Mouse (Mus musculus) bone marrow, adult 2 months (tissue): ENCODE results near the gene Tas1r1. TPM values are rescaled to one million over a fixed set of nuclear protein-coding genes. Genes with fewer than 3 reads are reported as not detected.

Experiments used
- H3K27ac ChIP-seq: fragments of 200-500 bp; 2 replicates; pipeline ENCODE4 v1.5.1; 2012; ENCODE audit warnings: low read depth, mild to moderate bottlenecking, control low read depth, inconsistent platforms, low read length; ENCODE audit not compliant: control insufficient read depth, poor library complexity, insufficient read depth
- H3K4me1 ChIP-seq: fragments of 200-500 bp; 2 replicates; pipeline ENCODE4 v1.6.1; 2011; ENCODE audit warnings: low read length; ENCODE audit not compliant: control insufficient read depth, insufficient read depth
- H3K4me3 ChIP-seq: fragments of 200-500 bp; replicated peaks from 2 replicates; pipeline ENCODE3; 2011; ENCODE audit warnings: mild to moderate bottlenecking, low read depth, low read length, control low read depth; ENCODE audit not compliant: control insufficient read depth
- CTCF ChIP-seq: fragments of 200-500 bp; IDR thresholded peaks from 2 replicates; pipeline ENCODE4 v1.5.1; 2011; ENCODE audit warnings: low read length, control low read depth; ENCODE audit not compliant: control insufficient read depth, insufficient read depth
- POLR2A ChIP-seq: fragments of 200-500 bp; IDR thresholded peaks from 2 replicates; pipeline ENCODE4 v1.6.1; 2011; ENCODE audit warnings: low read depth, mild to moderate bottlenecking, control low read depth, low read length, borderline replicate concordance; ENCODE audit not compliant: control insufficient read depth
- WGBS: fragments of 180-500 bp; shearing (Covaris S2); methylation state at CpG from one replicate; pipeline ENCODE4 v1.1.7; 2018; 5-methylcytosine and 5-hydroxymethylcytosine counted together
- polyA plus RNA-seq: library from polyadenylated mRNA; stranded (reverse); fragments of >200 nt; gene quantifications from 2 replicates; pipeline ENCODE4 v1.2.4, GENCODE M21; 2011; ENCODE audit warnings: low replicate concordance; ENCODE audit not compliant: missing spikeins, insufficient read depth, insufficient read length

Tas1r1 gene
- polyA plus RNA-seq, 1 experiment = 1.0 TPM

GRCm38 (mm10) chr4:152024525-152024924 is 13.8 kb downstream of the Tas1r1 start:
- Histone ChIP-seq H3K4me1 (peaks cover 2% of the 10 kb centered on the region), H3K27ac (no peak overlapping the region), H3K4me3 (no peak overlapping the region)
- TF ChIP-seq CTCF (no peak), POLR2A (no peak)
- WGBS = 86% methylated on average over 11 of the region's 11 CpGs

DNA sequence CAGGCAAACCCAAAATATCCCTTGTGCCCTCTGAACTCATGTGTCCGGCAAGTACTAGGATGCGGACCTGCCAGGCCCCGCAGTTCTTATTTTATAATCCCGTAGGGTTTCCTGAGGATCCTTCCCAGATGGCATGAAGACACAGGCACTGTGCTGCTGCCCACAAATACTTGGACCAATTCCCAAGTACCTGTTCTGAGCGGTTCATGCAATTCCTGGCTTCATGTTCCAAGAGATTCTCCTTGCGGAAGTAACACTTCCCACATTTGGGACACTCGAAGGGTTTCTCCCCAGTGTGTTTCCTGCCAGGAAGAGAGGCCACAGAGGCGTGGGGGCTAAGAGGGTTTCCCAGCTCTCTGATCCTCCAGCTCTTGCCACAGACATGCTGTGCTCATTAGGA is 15.9 kb downstream of the Tas1r1 start:
- Histone ChIP-seq H3K4me1 (peaks cover 2% of the 10 kb centered on the region), H3K27ac (no peak overlapping the region), H3K4me3 (no peak overlapping the region)
- no peak for TF ChIP-seq POLR2A
- TF ChIP-seq CTCF = no peak
- WGBS = 85% methylated on average over 8 of the region's 8 CpGs

GRCm38 (mm10) chr4:152021568-152022097 is 16.7 kb downstream of the Tas1r1 start:
- TF ChIP-seq POLR2A (no peak), CTCF (0 out of 2 replicates have a peak, but pooled peaks have one; percentile 1)
- no peak overlapping the region for H3K4me3 ChIP-seq
- H3K4me1 ChIP-seq = peaks cover 2% of the 10 kb centered on the region
- WGBS = 84% methylated on average over 12 of the region's 12 CpGs
- no peak overlapping the region for H3K27ac ChIP-seq

DNA sequence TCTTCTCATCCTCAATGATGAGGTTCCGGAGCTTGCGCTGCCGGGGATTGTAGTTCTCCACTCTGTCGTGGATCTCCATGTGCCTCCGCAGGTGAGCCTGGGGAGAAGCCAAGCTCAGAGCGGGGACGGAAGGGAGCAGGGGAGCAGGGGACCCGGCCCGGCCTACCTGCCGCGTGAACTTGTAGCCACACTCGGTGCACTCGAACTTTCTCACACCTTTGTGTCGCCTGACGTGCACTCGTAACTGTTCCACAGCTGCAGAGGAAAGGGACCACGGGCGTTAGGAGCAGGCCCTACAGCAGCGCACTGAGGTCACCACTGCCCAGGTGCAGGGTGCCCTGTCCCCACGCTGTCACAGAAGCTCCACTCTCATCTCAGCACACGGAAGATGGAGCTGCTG is 18.3 kb downstream of the Tas1r1 start:
- no peak overlapping the region for H3K4me3 ChIP-seq
- H3K4me1 ChIP-seq = no peaks in the 10 kb centered on the region
- 91% methylated on average over 21 of the region's 21 CpGs for WGBS
- TF ChIP-seq POLR2A = no peak
- TF ChIP-seq CTCF = no peak
- H3K27ac ChIP-seq = no peak overlapping the region

GRCm38 (mm10) chr4:152019073-152019472 is 19.3 kb downstream of the Tas1r1 start:
- WGBS = 86% methylated on average over 6 of the region's 6 CpGs

GRCm38 (mm10) chr4:152013036-152013813 is 25.1 kb downstream of the Tas1r1 start:
- WGBS = 70% methylated on average over 12 of the region's 12 CpGs
- no peak overlapping the region for H3K27ac ChIP-seq

More at GRCm38 (mm10) chr4:152019073-152019472, 19.3 kb downstream of the Tas1r1 start:
- Histone ChIP-seq H3K27ac (no peak overlapping the region), H3K4me1 (no peaks in the 10 kb centered on the region), H3K4me3 (no peak overlapping the region)
- TF ChIP-seq CTCF = no peak
- no peak for TF ChIP-seq POLR2A

GRCm38 (mm10) chr4:152012109-152012508 is 26.3 kb downstream of the Tas1r1 start:
- 91% methylated on average over 16 of the region's 16 CpGs for WGBS
- no peaks in the 10 kb centered on the region for H3K4me1 ChIP-seq
- no peak overlapping the region for H3K4me3 ChIP-seq
- TF ChIP-seq CTCF (no peak), POLR2A (no peak; the same call in 1 of the 2 replicates)
- H3K27ac ChIP-seq = no peak overlapping the region

More at GRCm38 (mm10) chr4:152013036-152013813, 25.1 kb downstream of the Tas1r1 start:
- H3K4me1 ChIP-seq = no peaks in the 10 kb centered on the region
- H3K4me3 ChIP-seq = no peak overlapping the region
- TF ChIP-seq CTCF (no peak), POLR2A (no peak)

DNA sequence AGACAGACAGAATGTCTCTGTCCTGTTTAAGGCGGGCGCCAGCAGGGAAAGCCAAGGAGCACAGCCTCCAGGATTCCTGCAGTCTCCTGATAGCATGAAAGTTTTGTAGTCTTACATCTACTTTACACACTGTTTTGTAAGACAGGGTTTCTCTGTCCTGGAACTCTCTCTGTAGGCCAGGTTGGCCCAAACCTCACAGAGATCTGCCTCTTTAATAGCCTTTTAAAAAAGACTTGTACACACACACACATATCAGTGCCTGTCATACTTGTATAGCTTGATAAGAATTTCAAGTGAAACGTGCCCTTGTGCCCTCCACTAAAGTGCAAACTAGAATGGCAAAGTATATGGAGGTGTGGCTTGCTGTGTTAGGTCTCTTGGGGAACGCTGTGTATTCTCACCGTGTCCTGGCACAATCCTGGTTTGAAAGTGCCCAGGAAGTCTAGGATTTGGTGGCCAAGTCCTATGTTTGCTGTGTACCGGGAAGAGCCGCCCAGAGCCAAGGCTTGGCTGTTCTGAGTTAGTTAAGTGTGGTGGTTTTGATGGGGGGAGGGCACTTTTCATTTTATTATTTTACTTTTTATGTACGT is 27.1 kb downstream of the Tas1r1 start:
- TF ChIP-seq CTCF (no peak), POLR2A (no peak)
- Histone ChIP-seq H3K4me3 (no peak overlapping the region), H3K27ac (no peak overlapping the region), H3K4me1 (no peaks in the 10 kb centered on the region)
- 66% methylated on average over 8 of the region's 8 CpGs for WGBS
